Mouse (Mus musculus) brain, embryonic 14.5 days (tissue): ENCODE measurements around the gene Scn2b.

Source experiments
- CTCF ChIP-seq: fragments of 200-500 bp; IDR thresholded peaks from 2 replicates; pipeline ENCODE4 v1.5.1; 2012; ENCODE audit warnings: inconsistent platforms, mild to moderate bottlenecking, moderate library complexity, borderline replicate concordance; ENCODE audit not compliant: insufficient read depth, insufficient read length; ENCODE audit errors: extremely low read depth
- POLR2A ChIP-seq: fragments of 200-500 bp; IDR thresholded peaks from 2 replicates; pipeline ENCODE4 v1.6.1; 2012; ENCODE audit warnings: mild to moderate bottlenecking, inconsistent platforms, borderline replicate concordance; ENCODE audit not compliant: poor library complexity, insufficient read depth, insufficient read length, severe bottlenecking; ENCODE audit errors: extremely low read depth

GRCm38 (mm10) chr9:45077859-45078258 lies 39.7 kb upstream of the Scn2b start:
- no peak for TF ChIP-seq CTCF
- no peak for TF ChIP-seq POLR2A
